Comparison of ENCODE assay signal across 9 mouse cellular contexts in the genomic region with DNA sequence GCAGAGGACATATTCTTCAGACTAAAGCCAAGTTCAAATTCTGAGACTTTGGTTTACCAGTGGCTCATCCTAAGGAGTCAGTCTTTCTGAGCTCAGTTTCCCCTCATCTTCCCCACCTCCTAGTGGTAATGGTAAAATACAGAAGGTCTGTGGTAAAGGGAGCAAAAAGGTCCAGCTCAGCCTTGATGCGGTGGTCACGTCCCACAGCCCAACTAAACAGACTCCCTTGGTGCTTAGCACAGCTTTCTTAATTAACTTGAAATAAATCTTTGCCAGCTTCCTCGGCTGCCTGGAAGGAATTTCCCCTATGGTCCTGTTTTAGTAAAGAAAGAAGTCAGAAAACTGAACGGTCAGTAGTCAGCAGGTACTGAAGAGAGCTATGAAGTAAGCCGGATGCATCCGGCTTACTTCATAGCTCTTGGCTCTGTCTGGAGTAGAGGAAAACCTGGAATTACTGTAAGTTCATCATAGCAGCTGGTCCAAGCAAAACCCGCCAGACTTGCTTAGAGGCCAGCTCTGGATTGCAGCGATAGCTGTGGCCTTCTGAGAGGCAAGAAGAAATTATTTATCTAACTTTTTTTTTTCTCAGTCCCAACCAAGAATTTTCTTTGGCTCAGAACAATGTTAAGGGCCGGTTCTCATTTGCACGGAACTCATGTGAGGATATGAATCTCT.
DNase-seq lines count a peak whose midpoint lies in the region; ATAC-seq and TF ChIP-seq lines count a peak whose summit lies in the region.
"Had no signal": no experiment of that assay in that cellular context is flagged by ENCODE, and none has a peak within 500 bp of the region (broad histone marks: within the 10 kb centered on the region; RNA-seq: fewer than 3 reads in every experiment).

No protein-coding gene starts in this region.

- TF ChIP-seq CTCF in lung, embryonic 14.5 days (IDR thresholded peaks at IDR 0.05; ENCODE audit: low read depth): no peak
- no peak for TF ChIP-seq CTCF in lung, adult 2 months (IDR thresholded peaks at IDR 0.05; ENCODE audit: insufficient read depth, low read length)

- H3K36me3 ChIP-seq in lung, embryonic 14.5 days (ENCODE audit: insufficient read depth): no peaks in the 10 kb centered on the region
- H3K36me3 ChIP-seq in neural tube, embryonic 15.5 days: no peaks in the 10 kb centered on the region
- H3K36me3 ChIP-seq: embryonic facial prominence, embryonic 12.5 days had no signal

- no peak for TF ChIP-seq POLR2A in lung, adult 2 months (IDR thresholded peaks at IDR 0.05; ENCODE audit: borderline replicate concordance, extremely low read depth, low read depth, low read length)

- H3K27ac ChIP-seq in lung, embryonic 14.5 days (ENCODE audit: low read depth): peak overlapping the region; percentile 56
- H3K27ac ChIP-seq in neural tube, embryonic 15.5 days (replicated peaks): peak overlapping the region; percentile 1
- H3K27ac ChIP-seq: embryonic facial prominence, embryonic 12.5 days had no signal

- no peak overlapping the region for H3K9ac ChIP-seq in lung, embryonic 14.5 days
- H3K9ac ChIP-seq in neural tube, embryonic 15.5 days (replicated peaks): no peak overlapping the region
- H3K9ac ChIP-seq: embryonic facial prominence, embryonic 12.5 days had no signal

- no peak overlapping the region for H3K4me3 ChIP-seq in lung, embryonic 14.5 days (ENCODE audit: low read depth, low read length)
- H3K4me3 ChIP-seq in lung, adult 2 months (replicated peaks; ENCODE audit: extremely low read depth, low read depth, low read length): no peak overlapping the region
- H3K4me3 ChIP-seq in neural tube, embryonic 15.5 days (replicated peaks): no peak overlapping the region
- H3K4me3 ChIP-seq: embryonic facial prominence, embryonic 12.5 days had no signal

- 36% methylated on average over 10 of the region's 10 CpGs for WGBS in lung, embryonic 14.5 days
- 50% methylated on average over 10 of the region's 10 CpGs for WGBS in lung, adult 2 months
- 58% methylated on average over 10 of the region's 10 CpGs for WGBS in neural tube, embryonic 15.5 days

- no peak overlapping the region for H3K4me2 ChIP-seq in lung, embryonic 14.5 days
- no peak overlapping the region for H3K4me2 ChIP-seq in neural tube, embryonic 15.5 days
- H3K4me2 ChIP-seq: embryonic facial prominence, embryonic 12.5 days had no signal

- peak; percentile 62; the same call in 1 of the 2 replicates for ATAC-seq in lung, embryonic 14.5 days (ENCODE audit: insufficient read depth)
- no peak for ATAC-seq in neural tube, embryonic 15.5 days (ENCODE audit: low FRiP score)

- no peaks in the 10 kb centered on the region for H3K27me3 ChIP-seq in lung, embryonic 14.5 days (ENCODE audit: insufficient read depth, low read length)
- no peaks in the 10 kb centered on the region for H3K27me3 ChIP-seq in neural tube, embryonic 15.5 days (replicated peaks)
- H3K27me3 ChIP-seq: embryonic facial prominence, embryonic 12.5 days had no signal

- no peaks in the 10 kb centered on the region for H3K9me3 ChIP-seq in lung, embryonic 14.5 days (ENCODE audit: low read depth, low read length)
- no peaks in the 10 kb centered on the region for H3K9me3 ChIP-seq in neural tube, embryonic 15.5 days (replicated peaks)
- H3K9me3 ChIP-seq: embryonic facial prominence, embryonic 12.5 days had no signal

- H3K4me1 ChIP-seq in lung, embryonic 14.5 days (ENCODE audit: insufficient read depth): peaks cover 7% of the 10 kb centered on the region
- peaks cover 3% of the 10 kb centered on the region; the same call in 1 of the 2 replicates for H3K4me1 ChIP-seq in lung, adult 2 months (ENCODE audit: control insufficient read depth, insufficient read depth, low read length)
- peaks cover 17% of the 10 kb centered on the region for H3K4me1 ChIP-seq in neural tube, embryonic 15.5 days

- DNase-seq in adrenal gland, adult 2 months: peak; percentile 35
- DNase-seq in adrenal gland, adult 8-10 months: no peak
- peak; percentile 75 for DNase-seq in lung, embryonic 14.5 days
- DNase-seq in lung, adult 2 months: no peak
- peak; percentile 26 for DNase-seq in kidney, adult 18-20 months
- DNase-seq in spleen, postnatal 10 days (ENCODE audit: low spot score in 2 of 2): no peak
- no peak for DNase-seq in layer of hippocampus, postnatal 25 days (ENCODE audit: extremely low spot score in 1 of 2, low spot score in 1 of 2)

Comparison
In these comparisons a context has a peak if more than half of its experiments do, and no peak if none do; other contexts are left out.
1. DNase-seq: peak in adrenal gland, adult 2 months (single experiment), lung, embryonic 14.5 days (single experiment) and kidney, adult 18-20 months (single experiment); none in adrenal gland, adult 8-10 months (single experiment), lung, adult 2 months (single experiment), spleen, postnatal 10 days (0 of 2) and layer of hippocampus, postnatal 25 days (0 of 2).